Mouse (Mus musculus) cerebellum, adult 9-11 months (tissue): ENCODE results near the gene 9530053A07Rik.
"Not testable (repeated sequence)": the region's sequence is repeated elsewhere in the genome, so short reads cannot be mapped to it uniquely, and the experiment has no call there.

Source experiments
- DNase-seq: peaks from one replicate; pipeline ENCODE4 v3.0.0; 2022

The 9530053A07Rik gene

DNA sequence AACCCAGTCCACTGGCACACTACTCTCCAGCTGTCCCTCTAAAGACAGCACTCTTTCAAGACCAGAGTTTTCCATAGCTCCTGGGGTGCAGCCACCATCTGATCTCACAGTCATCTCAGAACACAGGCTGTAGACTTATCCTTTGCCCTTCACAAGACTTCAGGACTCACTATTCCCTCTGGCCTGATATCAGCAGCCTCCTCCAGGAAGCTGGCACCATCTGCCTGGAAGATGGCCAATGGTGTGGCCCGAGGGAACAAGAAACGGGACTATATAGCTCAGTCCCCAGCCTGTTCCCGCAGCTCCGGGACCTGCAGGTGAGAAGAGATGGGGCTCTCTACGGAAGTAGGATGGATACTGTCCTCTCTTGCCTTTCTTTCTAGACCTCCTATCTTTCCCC, at the start of gene 9530053A07Rik:
TSS of gene 9530053A07Rik (plus strand) at position 301 of the 400 bp plus-strand sequence.
- no peak for DNase-seq

- DNase-seq, result no peak
These were observed 45.1 kb upstream of the 9530053A07Rik start for GRCm38 (mm10) chr7:28084215-28084614.

DNA sequence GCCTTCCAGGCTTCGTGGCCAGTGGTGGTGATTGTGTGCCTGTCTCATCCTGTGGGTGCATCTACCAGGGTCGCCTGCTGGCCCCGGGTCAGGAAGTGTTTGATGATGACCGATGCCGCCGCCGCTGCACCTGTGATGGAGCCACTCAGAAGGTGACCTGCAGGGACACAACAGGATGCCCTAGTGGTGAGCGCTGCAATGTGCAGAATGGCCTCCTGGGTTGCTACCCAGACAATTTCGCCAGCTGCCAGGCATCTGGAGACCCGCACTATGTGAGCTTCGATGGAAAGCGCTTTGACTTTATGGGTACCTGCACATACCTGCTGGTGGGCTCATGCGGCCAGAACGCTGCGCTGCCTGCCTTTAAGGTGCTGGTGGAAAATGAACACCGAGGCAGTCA, 43.0 kb upstream of the 9530053A07Rik start:
- DNase-seq, result no peak

- no peak for DNase-seq
These were observed 35.7 kb upstream of the 9530053A07Rik start for GRCm38 (mm10) chr7:28093541-28093940.

GRCm38 (mm10) chr7:28099101-28099500, 30.2 kb upstream of the 9530053A07Rik start:
- no peak for DNase-seq

- no peak for DNase-seq
These were observed 28.4 kb upstream of the 9530053A07Rik start for GRCm38 (mm10) chr7:28100596-28101590.

GRCm38 (mm10) chr7:28102936-28103335, 26.3 kb upstream of the 9530053A07Rik start:
- DNase-seq, result not testable (repeated sequence)

DNA sequence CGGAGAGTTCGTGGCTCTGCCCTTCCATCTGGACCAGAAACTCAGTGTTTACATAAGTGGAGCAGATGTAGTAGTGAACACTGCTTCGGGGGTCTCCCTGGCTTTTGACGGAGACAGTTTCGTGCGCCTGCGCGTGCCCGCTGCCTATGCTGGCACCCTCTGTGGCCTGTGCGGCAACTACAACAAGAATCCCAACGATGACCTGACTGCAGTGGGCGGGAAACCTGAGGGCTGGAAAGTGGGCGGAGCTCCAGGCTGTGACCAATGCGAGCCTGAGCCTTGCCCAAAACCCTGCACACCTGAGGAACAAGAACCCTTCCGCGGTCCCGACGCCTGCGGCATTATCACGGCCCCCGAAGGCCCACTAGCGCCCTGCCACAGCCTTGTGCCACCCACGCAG, 24.6 kb upstream of the 9530053A07Rik start:
- DNase-seq, result peak; percentile 7

GRCm38 (mm10) chr7:28106241-28106640, 23.0 kb upstream of the 9530053A07Rik start:
- DNase-seq, result no peak

GRCm38 (mm10) chr7:28114648-28115047, 14.6 kb upstream of the 9530053A07Rik start:
- DNase-seq, result no peak

DNA sequence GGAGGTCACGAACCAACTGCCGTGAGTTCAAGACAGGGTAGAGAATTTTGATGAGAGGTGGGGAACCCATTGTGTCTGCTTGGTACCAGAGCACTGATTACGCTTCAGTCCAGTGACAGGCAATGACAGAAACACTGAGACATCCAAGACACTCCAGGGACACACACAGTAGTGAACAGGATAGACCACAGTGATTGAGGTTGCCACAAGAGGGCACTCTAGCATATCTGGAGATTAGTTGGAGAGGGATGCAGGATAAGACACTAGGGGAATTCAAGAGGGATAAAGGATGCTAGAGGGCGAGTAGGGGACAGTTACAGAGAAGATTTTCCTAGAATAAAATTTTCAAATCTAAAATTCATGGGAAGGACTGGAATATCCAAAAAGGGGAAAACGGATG, 8.3 kb downstream of the 9530053A07Rik start:
- DNase-seq, result no peak

- peak; percentile 38 for DNase-seq
These were observed 19.0 kb downstream of the 9530053A07Rik start for GRCm38 (mm10) chr7:28148263-28148662.

DNA sequence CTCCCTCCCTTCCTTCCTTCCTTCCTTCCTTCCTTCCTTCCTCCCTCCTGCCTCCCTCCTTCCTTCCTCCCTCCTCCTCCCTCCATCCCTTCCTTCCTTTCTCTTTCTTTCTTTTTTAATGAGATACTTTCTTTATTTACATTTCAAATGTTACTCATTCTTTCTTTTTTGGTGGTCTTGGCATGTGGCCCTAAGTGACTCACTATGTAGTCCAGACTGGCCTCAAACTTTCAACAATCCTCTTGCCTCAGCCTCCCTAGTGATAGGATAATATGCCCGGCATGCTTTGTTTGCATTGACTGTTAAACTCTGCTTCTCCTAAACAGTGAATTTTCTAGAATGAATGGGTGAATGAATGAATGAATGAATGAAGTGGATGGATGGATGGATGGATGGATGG, 20.6 kb downstream of the 9530053A07Rik start:
- no peak for DNase-seq

DNA sequence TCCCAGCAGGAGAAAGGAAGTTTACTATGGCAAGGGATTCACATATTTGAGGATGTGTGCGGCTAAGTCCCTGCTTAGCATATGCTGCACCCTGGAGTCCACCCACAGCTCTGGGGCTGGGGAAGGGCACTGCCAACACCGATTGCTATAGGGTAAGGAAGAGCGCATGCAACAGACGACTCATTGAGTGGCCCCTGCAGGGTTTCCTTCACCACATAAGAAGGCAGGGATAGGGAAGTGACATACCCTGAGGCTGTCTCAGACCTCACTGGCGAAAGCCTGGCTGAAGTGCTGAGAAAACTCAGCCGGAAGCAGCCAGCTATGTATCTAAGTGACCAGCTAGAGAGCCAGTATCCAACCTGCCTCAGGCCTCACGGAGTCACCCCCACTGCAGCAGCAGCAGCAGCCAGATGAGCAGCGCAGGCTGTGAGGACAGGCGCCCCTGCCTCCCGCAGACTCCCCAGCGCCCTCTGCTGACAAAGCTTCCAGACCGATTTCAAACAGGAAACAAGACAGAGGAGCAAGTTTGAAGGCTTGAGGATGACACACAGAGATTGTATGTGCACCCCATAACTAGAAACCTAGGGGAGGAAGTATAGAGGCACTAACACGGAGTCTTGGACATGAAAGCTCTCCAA, 22.4 kb downstream of the 9530053A07Rik start:
- no peak for DNase-seq

- not testable (repeated sequence) for DNase-seq
These were observed 24.3 kb downstream of the 9530053A07Rik start for GRCm38 (mm10) chr7:28153595-28153994.

DNA sequence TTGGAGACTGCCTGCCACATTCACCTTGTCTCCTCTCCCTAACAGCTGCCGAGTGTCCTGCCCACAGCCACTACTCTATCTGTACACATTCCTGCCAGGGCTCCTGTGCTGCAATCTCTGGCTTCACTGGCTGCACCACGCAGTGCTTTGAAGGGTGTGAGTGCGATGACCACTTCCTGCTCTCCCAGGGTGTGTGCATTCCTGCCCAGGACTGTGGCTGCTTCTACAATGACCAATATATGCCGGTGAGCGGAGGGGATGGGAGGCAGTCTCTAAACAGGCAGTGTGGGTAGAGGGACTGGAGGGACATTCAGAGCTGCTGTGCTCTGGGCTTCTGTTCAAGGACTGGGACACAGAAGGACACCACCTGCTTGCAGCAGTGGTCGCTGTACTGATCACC, 30.0 kb downstream of the 9530053A07Rik start:
- DNase-seq, result no peak

- DNase-seq, result no peak
These were observed 30.6 kb downstream of the 9530053A07Rik start for GRCm38 (mm10) chr7:28159893-28160292.

DNA sequence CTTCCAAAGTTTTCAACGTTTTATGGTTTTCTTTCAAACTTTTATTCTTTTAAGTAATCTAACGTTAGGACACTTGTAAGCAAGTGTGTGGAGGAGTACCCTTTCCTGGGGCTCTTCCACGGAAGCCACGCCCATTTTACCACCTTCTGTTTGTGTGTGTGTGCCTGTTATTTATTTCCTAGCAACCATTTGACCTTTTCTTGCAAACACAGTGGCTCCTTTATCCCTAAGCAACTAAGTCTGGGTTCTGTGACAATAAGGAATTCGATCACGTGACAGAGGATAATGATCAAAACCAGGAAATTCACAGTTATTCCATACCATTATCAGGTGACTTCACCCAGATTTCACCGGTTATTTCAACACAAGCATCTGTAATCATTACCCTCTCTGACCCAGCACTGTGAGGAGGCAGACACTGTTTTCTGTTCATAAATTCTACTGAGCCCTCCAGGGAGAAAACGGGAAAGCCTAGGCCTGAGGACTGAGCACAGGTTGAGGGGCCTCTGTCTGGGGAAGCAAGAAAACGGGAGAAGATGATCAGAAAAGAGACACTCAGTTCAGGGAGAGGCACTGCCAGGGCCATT, 32.0 kb downstream of the 9530053A07Rik start:
- no peak for DNase-seq

DNA sequence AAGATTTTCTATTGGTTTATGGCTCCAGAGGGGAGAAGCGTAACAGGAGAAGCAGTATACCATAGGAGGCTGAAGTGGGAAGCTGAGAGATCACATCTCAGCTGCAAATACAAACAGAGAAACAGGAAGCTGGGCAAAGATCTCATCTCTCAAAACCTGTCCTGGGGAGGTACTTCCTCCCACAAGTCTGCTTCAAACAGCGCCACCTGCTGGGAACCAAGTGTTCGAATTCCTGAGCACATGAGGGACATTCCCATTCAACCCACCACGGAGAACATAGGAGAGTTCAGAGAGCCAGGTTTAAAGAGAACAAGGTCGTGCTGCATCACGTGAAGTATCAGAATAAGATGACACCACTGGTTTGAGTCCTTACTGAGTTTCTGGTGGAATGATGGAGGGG, 36.1 kb downstream of the 9530053A07Rik start:
- DNase-seq, result no peak

DNA sequence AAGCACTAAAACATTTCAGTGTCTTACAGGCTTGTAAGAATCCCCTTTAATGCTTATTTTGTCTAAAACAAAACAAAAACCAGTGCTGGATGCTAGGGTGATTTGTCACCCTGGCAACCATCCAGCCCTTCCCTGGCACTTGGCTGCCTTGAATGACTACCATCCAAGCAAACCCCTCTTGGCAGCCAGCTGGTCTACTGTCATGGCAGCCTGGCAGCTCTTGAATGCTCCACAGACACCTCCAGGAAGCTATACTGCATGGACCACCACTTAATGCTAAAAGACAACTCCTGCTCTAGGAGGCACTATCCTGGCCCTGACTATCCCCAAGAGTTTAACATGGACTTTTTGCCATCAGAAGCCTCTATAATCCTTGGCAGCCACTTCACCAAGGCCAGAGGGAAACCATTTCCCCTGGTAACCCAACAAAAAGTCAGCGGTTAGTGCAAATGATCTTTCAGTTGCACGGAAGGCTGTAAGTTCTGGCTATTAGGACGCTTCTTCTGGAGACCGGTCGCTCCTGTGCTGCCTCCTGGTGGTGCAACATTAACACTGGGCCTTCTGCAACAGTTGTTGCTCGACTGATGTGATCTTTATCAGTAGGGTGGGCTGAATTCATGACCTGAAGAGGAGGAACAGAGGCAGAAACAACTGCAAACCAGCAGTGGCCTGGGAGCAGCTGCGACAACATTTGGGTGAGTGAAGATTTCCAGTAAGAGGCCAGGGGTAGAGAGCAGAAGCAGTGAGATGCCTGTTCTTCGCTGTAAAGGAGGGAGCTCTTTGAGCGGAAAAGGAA, 39.3 kb downstream of the 9530053A07Rik start:
- DNase-seq, result peak; percentile 56

GRCm38 (mm10) chr7:28169489-28170422, 40.5 kb downstream of the 9530053A07Rik start, which contains the start of gene Fbl:
Fbl (plus strand) TSS chr7:28169710.
- DNase-seq, result peak; percentile 89
